Comparison of ENCODE assay signal across 25 mouse cellular contexts in the genomic region with DNA sequence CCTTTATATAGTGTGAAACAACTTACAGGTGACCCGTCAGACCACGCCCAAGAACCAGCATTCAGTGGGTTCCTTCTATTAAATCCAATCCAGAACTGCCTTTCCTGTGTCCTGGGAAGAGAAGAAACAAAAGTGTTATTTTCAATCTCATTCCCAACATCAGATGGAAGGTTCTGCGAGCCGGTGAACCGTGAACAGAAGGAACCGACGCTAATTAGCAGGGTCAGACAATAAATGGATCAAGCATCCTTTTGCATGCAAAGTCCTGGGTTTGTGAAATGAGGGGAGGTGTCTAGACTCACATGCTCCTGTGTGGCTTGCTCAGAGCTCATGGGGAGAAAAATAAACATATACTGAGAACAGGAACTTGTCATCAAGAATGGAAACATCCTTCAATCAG.
"Had no signal": no experiment of that assay in that cellular context is flagged by ENCODE, and none has a peak within 500 bp of the region (broad histone marks: within the 10 kb centered on the region; RNA-seq: fewer than 3 reads in every experiment).

No protein-coding gene starts in this region.

- H3K4me1 ChIP-seq: heart, embryonic 10.5 days; heart, embryonic 12.5 days; hindbrain, embryonic 13.5 days; hindbrain, embryonic 15.5 days; kidney, embryonic 15.5 days; limb, embryonic 13.5 days; limb, embryonic 15.5 days; liver, embryonic 12.5 days had no signal

- H3K27me3 ChIP-seq: heart, embryonic 12.5 days; hindbrain, embryonic 13.5 days; hindbrain, embryonic 15.5 days; kidney, embryonic 15.5 days; limb, embryonic 15.5 days; liver, embryonic 12.5 days had no signal

- ATAC-seq: hindbrain, postnatal 0 days; intestine, embryonic 16.5 days; liver, embryonic 12.5 days had no signal

- H3K4me2 ChIP-seq: heart, embryonic 12.5 days; hindbrain, embryonic 13.5 days; hindbrain, embryonic 15.5 days; kidney, embryonic 15.5 days; limb, embryonic 13.5 days; limb, embryonic 15.5 days; liver, embryonic 12.5 days had no signal

- H3K9ac ChIP-seq: heart, embryonic 12.5 days; hindbrain, embryonic 13.5 days; hindbrain, embryonic 15.5 days; kidney, embryonic 15.5 days; limb, embryonic 13.5 days; limb, embryonic 15.5 days; liver, embryonic 12.5 days; liver, embryonic 14.5 days had no signal

- H3K27ac ChIP-seq: heart, embryonic 10.5 days; hindbrain, embryonic 13.5 days; hindbrain, embryonic 15.5 days; hindbrain, postnatal 0 days; kidney, embryonic 15.5 days; kidney, postnatal 0 days; left cerebral cortex, adult 2 months; limb, embryonic 13.5 days; limb, embryonic 15.5 days; liver, embryonic 12.5 days; liver, embryonic 14.5 days had no signal

- DNase-seq: gastrocnemius, postnatal 14 days; gastrocnemius, postnatal 36 days; heart, adult 18-20 months; heart, postnatal 10 days; heart, postnatal 36 days; kidney, adult 11 months; kidney, adult 2 months; kidney, adult 9 months; kidney, postnatal 14 days; kidney, postnatal 36 days; layer of hippocampus, adult 9-11 months; layer of hippocampus, postnatal 36 days had no signal

- H3K36me3 ChIP-seq: heart, embryonic 10.5 days; heart, embryonic 12.5 days; hindbrain, embryonic 13.5 days; hindbrain, embryonic 15.5 days; kidney, embryonic 15.5 days; limb, embryonic 13.5 days; limb, embryonic 15.5 days; liver, embryonic 12.5 days had no signal

- H3K9me3 ChIP-seq: heart, embryonic 10.5 days; heart, embryonic 12.5 days; hindbrain, embryonic 13.5 days; hindbrain, embryonic 15.5 days; kidney, embryonic 15.5 days; limb, embryonic 13.5 days; limb, embryonic 15.5 days; liver, embryonic 12.5 days had no signal

- H3K4me3 ChIP-seq: heart, embryonic 10.5 days; heart, embryonic 12.5 days; hindbrain, embryonic 13.5 days; hindbrain, embryonic 15.5 days; kidney, embryonic 15.5 days; left cerebral cortex, adult 2 months; limb, embryonic 13.5 days; limb, embryonic 15.5 days; liver, embryonic 12.5 days had no signal
